ENCODE assay signal across 7 mouse cellular contexts in genomic region chr13:67332019-67332724, GRCm38 (mm10). TPM values are rescaled to one million over a fixed set of nuclear protein-coding genes. Genes with fewer than 3 reads are reported as not detected.
DNase-seq lines count a peak whose midpoint lies in the region; ATAC-seq lines count a peak whose summit lies in the region.

Zfp595 (minus strand) TSS chr13:67332570.

- intact Hi-C loops in left cerebral cortex, postnatal 36 days (cut with DNase I), result loop anchor here (2.0 kb wide), 1 partner anchor 25 kb away; the partner anchor contains the start of gene Zfp457

- WGBS in intestine, embryonic 16.5 days, result 10% methylated on average over 17 of the region's 17 CpGs
- 20% methylated on average over 17 of the region's 17 CpGs for WGBS in midbrain, embryonic 11.5 days

- H3K27me3 ChIP-seq in intestine, embryonic 16.5 days (replicated peaks; ENCODE audit: control insufficient read depth, insufficient read depth, low read length), result no peaks in the 10 kb centered on the region
- no peaks in the 10 kb centered on the region for H3K27me3 ChIP-seq in midbrain, embryonic 11.5 days (ENCODE audit: control insufficient read depth, insufficient read depth, low read length)

- peak; percentile 95 for ATAC-seq in intestine, embryonic 16.5 days
- peak; percentile 93 for ATAC-seq in midbrain, embryonic 11.5 days (ENCODE audit: low FRiP score)

- 0 out of 2 replicates have a peak, but pooled peaks cover 3% of the 10 kb centered on the region for H3K4me1 ChIP-seq in intestine, embryonic 16.5 days (ENCODE audit: control insufficient read depth, insufficient read depth, low read length)
- H3K4me1 ChIP-seq in midbrain, embryonic 11.5 days (ENCODE audit: control insufficient read depth, insufficient read depth, low read length), result no peaks in the 10 kb centered on the region

- peak within 1 kb of the TSS; percentile 64 for H3K27ac ChIP-seq in intestine, embryonic 16.5 days (ENCODE audit: low read length)
- no peak within 1 kb of the TSS for H3K27ac ChIP-seq in midbrain, embryonic 11.5 days (ENCODE audit: low read depth, low read length)

- peak within 1 kb of the TSS; percentile 73 for H3K9ac ChIP-seq in intestine, embryonic 16.5 days (ENCODE audit: low read depth, low read length)
- H3K9ac ChIP-seq in midbrain, embryonic 11.5 days (ENCODE audit: low read length), result peak within 1 kb of the TSS; percentile 61

- H3K9me3 ChIP-seq in intestine, embryonic 16.5 days (ENCODE audit: control insufficient read depth, low read length), result no peaks in the 10 kb centered on the region
- H3K9me3 ChIP-seq in midbrain, embryonic 11.5 days (ENCODE audit: control insufficient read depth, low read length), result no peaks in the 10 kb centered on the region

- DNase-seq in adrenal gland, adult 8-10 months, result peak; percentile 86
- peak; percentile 82 for DNase-seq in embryo, embryonic 9.5 days (ENCODE audit: extremely low spot score)
- peak; percentile 45 to 70 for DNase-seq in gastrocnemius, postnatal 4 days (ENCODE audit: low spot score in 2 of 2)
- DNase-seq in left cerebral cortex, postnatal 36 days (ENCODE audit: low spot score in 2 of 2), result peak; percentile 69 to 81
- peak; percentile 98 for DNase-seq in midbrain, embryonic 11.5 days (ENCODE audit: low spot score, missing footprints)
- DNase-seq in skeletal muscle tissue, adult 2 months (ENCODE audit: low read depth, low spot score), result peak; percentile 81

- no peaks in the 10 kb centered on the region for H3K36me3 ChIP-seq in intestine, embryonic 16.5 days (ENCODE audit: control insufficient read depth, insufficient read depth, low read length)
- no peaks in the 10 kb centered on the region for H3K36me3 ChIP-seq in midbrain, embryonic 11.5 days (ENCODE audit: control insufficient read depth, insufficient read depth, low read length)

- peak within 1 kb of the TSS; percentile 66 for H3K4me3 ChIP-seq in intestine, embryonic 16.5 days (ENCODE audit: low read length)
- H3K4me3 ChIP-seq in midbrain, embryonic 11.5 days (ENCODE audit: low read depth, low read length), result peak within 1 kb of the TSS; percentile 35

- peak within 1 kb of the TSS; percentile 69 for H3K4me2 ChIP-seq in intestine, embryonic 16.5 days (ENCODE audit: low read depth, low read length)
- peak within 1 kb of the TSS; percentile 51 for H3K4me2 ChIP-seq in midbrain, embryonic 11.5 days

RNA-seq across cellular contexts. Expression of gene Zfp595, which starts in this region (rescaled TPM):
- total RNA-seq in adrenal gland, adult 8-10 months (2022), result 1 to 10 TPM; 5.3 to 6.1 (median 5.6) TPM
- total RNA-seq in gastrocnemius, postnatal 4 days (2021), result 1 to 10 TPM; 1.7 to 2.7 TPM
- polyA plus RNA-seq in intestine, embryonic 16.5 days (2015; fragmentation: Nextera tagmentation; extraction: Ambion mirVana), result 2.0 and 2.4 TPM in 2 replicates
- total RNA-seq in left cerebral cortex, postnatal 36 days (2021), result 1 to 10 TPM; 2.0 to 3.8 TPM
- 2.1 and 2.5 TPM in 2 replicates for polyA plus RNA-seq in midbrain, embryonic 11.5 days (2014; fragmentation: Nextera tagmentation; extraction: Ambion mirVana)
